Mouse (Mus musculus): ENCODE data around the gene Plcb2. TPM values are rescaled to one million over a fixed set of nuclear protein-coding genes. Genes with fewer than 3 reads are reported as not detected.

Gene Plcb2
- polyA plus RNA-seq, 1 experiment = 37.0 TPM

GRCm38 (mm10) chr2:118731981-118732380 is 3.7 kb upstream of the Plcb2 start:
- Histone ChIP-seq H3K36me3 (ENCODE audit: control insufficient read depth, insufficient read depth, low read length) (no peaks in the 10 kb centered on the region), H3K4me1 (ENCODE audit: control insufficient read depth, insufficient read depth, insufficient read length) (peaks cover 16% of the 10 kb centered on the region), H3K27me3 (ENCODE audit: control insufficient read depth, insufficient read depth, low read length) (no peaks in the 10 kb centered on the region), H3K27ac (ENCODE audit: insufficient read depth, low read length) (no peak overlapping the region), H3K4me3 (ENCODE audit: extremely low read depth, insufficient read depth, insufficient read length) (no peak overlapping the region)
- TF ChIP-seq CTCF (IDR thresholded peaks at IDR 0.05; ENCODE audit: extremely low read depth, insufficient read depth, insufficient read length, insufficient replicate concordance) (no peak), POLR2A (IDR thresholded peaks at IDR 0.05; ENCODE audit: low read depth, low read length) (no peak)
- DNase-seq (ENCODE audit: low read depth in 1 of 2, low spot score in 2 of 2) = no peak
- WGBS = 85% methylated on average over 5 of the region's 5 CpGs

DNA sequence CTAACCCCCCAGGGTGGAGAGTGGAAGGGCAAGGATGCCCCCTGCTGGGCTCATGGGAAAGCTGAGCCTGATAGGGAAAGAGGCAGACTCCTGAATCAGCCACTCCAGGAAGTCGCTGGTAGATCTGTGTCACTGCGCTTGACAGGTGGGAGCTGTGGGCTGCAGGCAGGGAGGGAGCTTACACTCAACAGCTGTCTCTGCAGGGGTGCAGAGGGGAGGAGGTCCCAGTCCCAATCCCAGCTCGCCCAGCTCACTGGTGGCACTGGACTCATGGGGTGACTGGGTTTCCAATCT is 2.3 kb upstream of the Plcb2 start:
- H3K4me1 ChIP-seq (ENCODE audit: control insufficient read depth, insufficient read depth, insufficient read length) = peaks cover 16% of the 10 kb centered on the region
- no peaks in the 10 kb centered on the region for H3K36me3 ChIP-seq (ENCODE audit: control insufficient read depth, insufficient read depth, low read length)
- 17% methylated on average over 3 of the region's 3 CpGs for WGBS
- no peak overlapping the region for H3K4me3 ChIP-seq (ENCODE audit: extremely low read depth, insufficient read depth, insufficient read length)
- no peak overlapping the region for H3K27ac ChIP-seq (ENCODE audit: insufficient read depth, low read length)
- H3K27me3 ChIP-seq (ENCODE audit: control insufficient read depth, insufficient read depth, low read length) = no peaks in the 10 kb centered on the region
- peak in 1 of 2 experiments; percentile 67 for DNase-seq (ENCODE audit: low read depth in 1 of 2, low spot score in 2 of 2)
- TF ChIP-seq CTCF (IDR thresholded peaks at IDR 0.05; ENCODE audit: extremely low read depth, insufficient read depth, insufficient read length, insufficient replicate concordance) (peak; percentile 75), POLR2A (IDR thresholded peaks at IDR 0.05; ENCODE audit: low read depth, low read length) (no peak)

DNA sequence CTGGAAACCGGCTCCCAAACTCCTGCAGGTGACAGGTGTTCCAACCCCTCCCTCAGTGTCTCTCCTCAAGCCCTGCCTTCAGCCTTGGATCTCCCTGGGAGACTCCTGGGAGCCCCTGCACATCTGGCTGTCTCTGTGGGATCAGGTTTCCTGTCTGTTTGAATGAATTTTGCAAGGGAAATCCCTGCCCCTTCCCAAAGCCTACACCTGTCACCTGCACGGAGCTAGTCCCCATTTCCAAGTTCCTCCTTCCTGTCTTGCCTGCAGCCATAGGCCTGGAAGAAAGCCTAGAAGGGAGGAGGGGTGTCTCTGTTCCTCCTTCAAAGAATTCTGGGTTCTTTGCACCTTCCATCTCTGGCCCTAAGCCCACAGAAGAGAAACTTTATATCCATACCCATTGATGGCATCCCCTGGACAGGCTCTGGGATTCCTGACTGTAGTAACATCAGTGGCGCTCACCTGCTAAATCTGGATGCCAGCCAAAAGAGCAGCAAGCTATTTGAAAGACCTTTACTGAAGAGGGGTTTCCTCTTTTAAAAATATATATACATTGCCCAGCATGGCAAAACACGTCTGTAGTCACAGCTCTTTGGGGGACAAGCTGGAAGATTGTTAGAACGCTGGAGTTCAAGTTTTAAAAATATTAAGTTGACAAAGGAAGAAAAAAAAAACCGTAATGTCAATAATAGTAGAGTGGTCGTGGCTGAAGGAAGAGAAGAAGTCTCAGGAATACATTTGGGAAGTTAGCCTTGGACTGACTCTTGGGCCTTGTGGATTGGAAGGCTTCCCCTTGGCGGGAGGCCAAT is 1.8 kb upstream of the Plcb2 start:
- no peak for TF ChIP-seq CTCF (IDR thresholded peaks at IDR 0.05; ENCODE audit: extremely low read depth, insufficient read depth, insufficient read length, insufficient replicate concordance)
- TF ChIP-seq POLR2A (IDR thresholded peaks at IDR 0.05; ENCODE audit: low read depth, low read length) = no peak
- no peak for DNase-seq (ENCODE audit: low read depth in 1 of 2, low spot score in 2 of 2)
- no peaks in the 10 kb centered on the region for H3K36me3 ChIP-seq (ENCODE audit: control insufficient read depth, insufficient read depth, low read length)
- H3K4me3 ChIP-seq (ENCODE audit: extremely low read depth, insufficient read depth, insufficient read length) = no peak overlapping the region
- peaks cover 16% of the 10 kb centered on the region for H3K4me1 ChIP-seq (ENCODE audit: control insufficient read depth, insufficient read depth, insufficient read length)
- no peaks in the 10 kb centered on the region for H3K27me3 ChIP-seq (ENCODE audit: control insufficient read depth, insufficient read depth, low read length)
- WGBS = 31% methylated on average over 8 of the region's 8 CpGs
- H3K27ac ChIP-seq (ENCODE audit: insufficient read depth, low read length) = no peak overlapping the region

- DNase-seq (ENCODE audit: low read depth in 1 of 2, low spot score in 2 of 2) = no peak
- H3K4me3 ChIP-seq (ENCODE audit: extremely low read depth, insufficient read depth, insufficient read length) = no peak overlapping the region
- peak overlapping the region; percentile 86 for H3K27ac ChIP-seq (ENCODE audit: insufficient read depth, low read length)
- H3K4me1 ChIP-seq (ENCODE audit: control insufficient read depth, insufficient read depth, insufficient read length) = peaks cover 16% of the 10 kb centered on the region
- H3K27me3 ChIP-seq (ENCODE audit: control insufficient read depth, insufficient read depth, low read length) = no peaks in the 10 kb centered on the region
- H3K36me3 ChIP-seq (ENCODE audit: control insufficient read depth, insufficient read depth, low read length) = no peaks in the 10 kb centered on the region
- TF ChIP-seq POLR2A (IDR thresholded peaks at IDR 0.05; ENCODE audit: low read depth, low read length) (no peak), CTCF (IDR thresholded peaks at IDR 0.05; ENCODE audit: extremely low read depth, insufficient read depth, insufficient read length, insufficient replicate concordance) (no peak)
- 34% methylated on average over 4 of the region's 4 CpGs for WGBS
These were observed 956 bp upstream of the Plcb2 start for GRCm38 (mm10) chr2:118729194-118729593.

DNA sequence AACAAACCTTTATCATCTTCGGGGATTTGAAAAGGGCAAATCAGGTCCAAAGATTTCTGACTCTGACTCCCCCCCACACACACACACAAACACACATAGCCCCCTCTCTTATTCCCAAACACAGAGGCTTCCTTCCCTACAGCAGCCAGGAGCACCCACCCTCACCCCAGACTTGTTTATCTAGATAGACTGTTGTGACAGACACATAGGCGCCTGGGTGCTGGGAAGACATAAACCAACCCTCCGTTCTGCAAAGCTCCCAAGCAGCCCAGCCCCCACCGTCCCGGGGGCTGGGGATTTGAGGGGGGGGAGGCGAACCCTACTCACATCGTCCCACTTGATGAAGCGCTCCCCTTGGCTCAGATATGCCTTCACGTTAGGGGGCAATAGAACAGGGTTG is 327 bp downstream of the Plcb2 start:
- Histone ChIP-seq H3K4me1 (ENCODE audit: control insufficient read depth, insufficient read depth, insufficient read length) (peaks cover 16% of the 10 kb centered on the region), H3K27ac (ENCODE audit: insufficient read depth, low read length) (peak overlapping the region; percentile 86), H3K36me3 (ENCODE audit: control insufficient read depth, insufficient read depth, low read length) (peaks cover 9% of the 10 kb centered on the region), H3K27me3 (ENCODE audit: control insufficient read depth, insufficient read depth, low read length) (no peaks in the 10 kb centered on the region), H3K4me3 (ENCODE audit: extremely low read depth, insufficient read depth, insufficient read length) (peak overlapping the region; percentile 65)
- 4% methylated on average over 9 of the region's 9 CpGs for WGBS
- TF ChIP-seq CTCF (IDR thresholded peaks at IDR 0.05; ENCODE audit: extremely low read depth, insufficient read depth, insufficient read length, insufficient replicate concordance) = no peak
- no peak for TF ChIP-seq POLR2A (IDR thresholded peaks at IDR 0.05; ENCODE audit: low read depth, low read length)
- DNase-seq (ENCODE audit: low read depth in 1 of 2, low spot score in 2 of 2) = no peak

DNA sequence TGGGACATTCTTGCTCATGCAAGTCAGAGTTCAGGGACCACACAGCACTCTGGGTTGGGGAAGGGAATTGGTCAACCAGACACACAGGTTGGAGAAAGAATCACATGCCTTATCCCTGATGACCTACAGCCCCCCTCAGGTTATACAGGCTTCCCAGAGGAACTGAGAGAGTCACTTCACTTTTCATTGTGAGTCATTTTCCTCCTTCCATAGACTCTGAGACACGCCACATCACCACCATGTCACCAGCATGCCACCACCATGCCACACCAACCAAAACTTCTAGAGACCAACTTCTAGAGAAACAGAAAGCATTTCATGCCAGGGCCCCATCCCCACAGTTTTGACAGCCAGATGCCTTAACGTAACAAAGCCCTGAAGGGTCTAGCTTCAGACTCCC is 1.4 kb downstream of the Plcb2 start:
- 51% methylated on average over 2 of the region's 2 CpGs for WGBS
- H3K36me3 ChIP-seq (ENCODE audit: control insufficient read depth, insufficient read depth, low read length) = peaks cover 14% of the 10 kb centered on the region
- peak overlapping the region; percentile 86; the same call in 1 of the 2 replicates for H3K27ac ChIP-seq (ENCODE audit: insufficient read depth, low read length)
- peaks cover 16% of the 10 kb centered on the region for H3K4me1 ChIP-seq (ENCODE audit: control insufficient read depth, insufficient read depth, insufficient read length)
- H3K4me3 ChIP-seq (ENCODE audit: extremely low read depth, insufficient read depth, insufficient read length) = peak overlapping the region; percentile 65; the same call in 1 of the 2 replicates
- H3K27me3 ChIP-seq (ENCODE audit: control insufficient read depth, insufficient read depth, low read length) = no peaks in the 10 kb centered on the region
- DNase-seq (ENCODE audit: low read depth in 1 of 2, low spot score in 2 of 2) = no peak
- TF ChIP-seq CTCF (IDR thresholded peaks at IDR 0.05; ENCODE audit: extremely low read depth, insufficient read depth, insufficient read length, insufficient replicate concordance) = no peak

GRCm38 (mm10) chr2:118725511-118725910 is 2.7 kb downstream of the Plcb2 start:
- TF ChIP-seq POLR2A (IDR thresholded peaks at IDR 0.05; ENCODE audit: low read depth, low read length) (no peak), CTCF (IDR thresholded peaks at IDR 0.05; ENCODE audit: extremely low read depth, insufficient read depth, insufficient read length, insufficient replicate concordance) (no peak)
- H3K4me1 ChIP-seq (ENCODE audit: control insufficient read depth, insufficient read depth, insufficient read length) = peaks cover 16% of the 10 kb centered on the region
- H3K27ac ChIP-seq (ENCODE audit: insufficient read depth, low read length) = no peak overlapping the region
- H3K36me3 ChIP-seq (ENCODE audit: control insufficient read depth, insufficient read depth, low read length) = peaks cover 18% of the 10 kb centered on the region
- 85% methylated on average over 4 of the region's 4 CpGs for WGBS
- DNase-seq (ENCODE audit: low read depth in 1 of 2, low spot score in 2 of 2) = no peak
- H3K4me3 ChIP-seq (ENCODE audit: extremely low read depth, insufficient read depth, insufficient read length) = no peak overlapping the region
- H3K27me3 ChIP-seq (ENCODE audit: control insufficient read depth, insufficient read depth, low read length) = no peaks in the 10 kb centered on the region

All from spleen, adult 2 months (tissue).